Mouse (Mus musculus): ENCODE measurements around the gene Afap1l2. TPM values are rescaled to one million over a fixed set of nuclear protein-coding genes. Genes with fewer than 3 reads are reported as not detected.

Gene Afap1l2
- polyA plus RNA-seq, 1 experiment from 2014 or later, result 8.9 TPM

DNA sequence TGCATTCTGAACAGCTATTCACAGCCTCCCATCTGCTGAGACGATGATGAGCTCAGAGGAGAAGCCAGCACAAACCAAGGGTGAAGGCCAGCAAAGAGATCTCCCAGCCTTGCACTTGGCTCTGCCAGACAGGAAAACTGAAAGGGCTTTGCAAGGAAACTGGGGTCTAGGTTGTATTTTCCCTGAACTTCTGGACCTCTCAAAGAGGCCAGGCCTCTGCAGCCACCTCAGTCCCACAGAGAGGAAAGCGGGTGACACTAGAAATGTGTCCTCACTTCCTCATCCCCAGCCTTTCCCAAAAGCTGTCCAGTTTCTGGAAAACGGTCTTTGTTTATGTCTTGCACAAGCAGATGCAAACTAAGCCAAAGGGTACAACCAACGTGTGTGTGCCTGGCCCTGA lies 54.2 kb downstream of the Afap1l2 start:
- Histone ChIP-seq H3K9me3 (ENCODE audit: control insufficient read depth, low read length) (no peaks in the 10 kb centered on the region), H3K9ac (replicated peaks; ENCODE audit: low read depth, low read length) (no peak overlapping the region), H3K4me2 (ENCODE audit: low read length) (no peak overlapping the region), H3K36me3 (ENCODE audit: control insufficient read depth, insufficient read depth) (no peaks in the 10 kb centered on the region), H3K27me3 (replicated peaks; ENCODE audit: control insufficient read depth, insufficient read depth, low read length) (no peaks in the 10 kb centered on the region), H3K4me3 (replicated peaks; ENCODE audit: low read length) (no peak overlapping the region), H3K4me1 (replicated peaks; ENCODE audit: control insufficient read depth, insufficient read depth, low read length) (no peaks in the 10 kb centered on the region), H3K27ac (ENCODE audit: low read length) (no peak overlapping the region)
- ATAC-seq, result no peak
- 80% methylated on average over 4 of the region's 4 CpGs for WGBS

DNA sequence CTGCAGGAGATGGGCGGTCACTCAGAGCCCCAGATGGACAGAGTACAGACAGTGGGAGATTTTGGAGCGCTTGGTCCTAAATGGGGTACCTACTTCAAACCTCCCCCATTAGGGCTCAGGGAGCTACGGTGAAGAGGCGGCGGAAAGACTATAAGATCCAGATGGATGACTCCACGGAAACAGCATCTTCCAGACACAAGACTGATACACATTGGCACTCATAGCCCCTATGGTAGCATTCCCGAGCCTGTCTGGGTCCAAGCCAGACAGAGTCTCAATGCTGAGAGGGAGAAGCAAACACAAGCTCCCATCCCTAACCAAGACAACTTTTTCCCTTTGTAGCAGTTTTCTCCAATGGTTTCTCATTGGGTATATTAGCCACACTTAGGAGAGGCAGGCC lies 57.2 kb downstream of the Afap1l2 start:
- Histone ChIP-seq H3K9ac (replicated peaks; ENCODE audit: low read depth, low read length) (no peak overlapping the region), H3K4me2 (ENCODE audit: low read length) (no peak overlapping the region), H3K27me3 (replicated peaks; ENCODE audit: control insufficient read depth, insufficient read depth, low read length) (no peaks in the 10 kb centered on the region), H3K36me3 (ENCODE audit: control insufficient read depth, insufficient read depth) (no peaks in the 10 kb centered on the region), H3K4me1 (replicated peaks; ENCODE audit: control insufficient read depth, insufficient read depth, low read length) (no peaks in the 10 kb centered on the region), H3K4me3 (replicated peaks; ENCODE audit: low read length) (no peak overlapping the region), H3K9me3 (ENCODE audit: control insufficient read depth, low read length) (no peaks in the 10 kb centered on the region), H3K27ac (ENCODE audit: low read length) (no peak overlapping the region)
- WGBS, result 70% methylated on average over 7 of the region's 7 CpGs
- no peak for ATAC-seq

DNA sequence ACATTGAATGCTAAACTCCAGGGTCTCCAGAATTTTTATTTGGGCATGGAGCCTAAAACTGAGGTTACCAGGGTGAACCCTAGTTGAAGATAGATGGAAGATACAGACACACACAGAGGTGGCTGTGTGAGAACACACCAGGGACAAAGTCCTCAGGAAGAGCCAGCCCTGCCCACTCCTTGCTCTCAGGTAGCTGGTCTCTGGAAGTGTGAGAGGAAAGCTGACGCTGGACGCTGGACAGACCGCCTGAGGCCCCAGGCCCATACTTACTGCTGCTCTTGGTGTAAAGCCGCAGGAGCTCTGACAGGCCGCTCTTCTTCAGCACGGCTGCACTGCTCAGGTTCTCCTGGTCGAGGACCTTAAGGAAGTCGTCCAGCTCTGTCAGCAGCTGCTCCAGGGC lies 58.2 kb downstream of the Afap1l2 start:
- Histone ChIP-seq H3K9ac (replicated peaks; ENCODE audit: low read depth, low read length) (no peak overlapping the region), H3K27ac (ENCODE audit: low read length) (no peak overlapping the region), H3K4me1 (replicated peaks; ENCODE audit: control insufficient read depth, insufficient read depth, low read length) (no peaks in the 10 kb centered on the region), H3K27me3 (replicated peaks; ENCODE audit: control insufficient read depth, insufficient read depth, low read length) (no peaks in the 10 kb centered on the region), H3K4me3 (replicated peaks; ENCODE audit: low read length) (no peak overlapping the region), H3K9me3 (ENCODE audit: control insufficient read depth, low read length) (no peaks in the 10 kb centered on the region), H3K4me2 (ENCODE audit: low read length) (no peak overlapping the region), H3K36me3 (ENCODE audit: control insufficient read depth, insufficient read depth) (no peaks in the 10 kb centered on the region)
- no peak for ATAC-seq
- WGBS, result 83% methylated on average over 8 of the region's 8 CpGs

DNA sequence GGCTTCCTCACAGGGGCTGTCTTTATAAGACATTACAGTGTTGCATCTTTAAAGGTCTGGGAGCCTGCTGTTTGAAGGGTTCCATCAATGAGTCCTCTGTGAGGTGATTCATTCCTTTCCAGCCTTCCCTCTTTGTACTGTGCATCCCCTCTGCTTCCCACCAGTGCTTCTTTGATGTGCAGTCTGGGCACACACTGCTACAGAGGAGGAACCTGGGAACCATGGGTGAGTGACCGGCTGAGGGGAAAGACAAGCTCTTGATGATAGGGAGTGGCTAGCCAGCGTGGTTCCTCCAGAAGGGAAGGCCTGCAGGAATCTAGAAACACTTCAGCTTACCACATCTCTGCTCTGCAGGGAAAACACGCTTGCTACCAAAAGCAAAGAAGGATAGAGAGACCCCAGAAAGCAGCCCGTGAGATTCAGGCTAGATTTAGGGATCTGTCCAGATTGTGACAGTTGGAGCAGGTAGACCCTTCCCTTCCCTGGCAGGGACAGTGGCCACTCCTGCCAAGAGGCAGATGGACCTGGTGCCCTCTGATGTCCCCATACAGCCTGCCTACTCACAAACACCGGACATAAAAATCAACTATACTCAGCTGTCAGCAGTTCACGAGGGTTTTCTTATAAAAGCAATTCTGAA lies 59.9 kb downstream of the Afap1l2 start:
- no peak overlapping the region for H3K4me3 ChIP-seq (replicated peaks; ENCODE audit: low read length)
- H3K4me2 ChIP-seq (ENCODE audit: low read length), result no peak overlapping the region
- H3K36me3 ChIP-seq (ENCODE audit: control insufficient read depth, insufficient read depth), result no peaks in the 10 kb centered on the region
- H3K4me1 ChIP-seq (replicated peaks; ENCODE audit: control insufficient read depth, insufficient read depth, low read length), result no peaks in the 10 kb centered on the region
- H3K27me3 ChIP-seq (replicated peaks; ENCODE audit: control insufficient read depth, insufficient read depth, low read length), result no peaks in the 10 kb centered on the region
- WGBS, result 70% methylated on average over 6 of the region's 6 CpGs
- no peak for ATAC-seq
- H3K9me3 ChIP-seq (ENCODE audit: control insufficient read depth, low read length), result no peaks in the 10 kb centered on the region
- no peak overlapping the region for H3K9ac ChIP-seq (replicated peaks; ENCODE audit: low read depth, low read length)
- no peak overlapping the region for H3K27ac ChIP-seq (ENCODE audit: low read length)

DNA sequence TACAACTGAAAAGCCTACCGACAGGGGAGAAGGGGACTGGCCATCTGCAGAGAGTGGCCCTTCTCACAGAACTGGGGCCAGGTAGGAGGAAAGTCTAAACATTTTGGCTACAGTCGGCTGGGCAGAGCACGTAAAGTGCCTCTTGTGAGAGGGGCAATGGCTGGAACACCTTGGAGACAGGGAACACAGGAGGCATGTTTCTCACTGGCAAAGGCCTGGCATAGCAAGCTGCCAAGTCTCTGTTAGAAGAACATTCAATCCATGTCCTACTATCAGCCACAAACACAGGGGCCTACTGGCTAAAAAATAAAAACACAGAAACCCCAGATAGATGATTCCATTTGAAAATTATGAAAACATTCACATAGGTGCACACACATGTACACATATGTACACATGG lies 61.3 kb downstream of the Afap1l2 start:
- no peak overlapping the region for H3K4me3 ChIP-seq (replicated peaks; ENCODE audit: low read length)
- H3K4me2 ChIP-seq (ENCODE audit: low read length), result no peak overlapping the region
- no peak overlapping the region for H3K9ac ChIP-seq (replicated peaks; ENCODE audit: low read depth, low read length)
- no peak overlapping the region for H3K27ac ChIP-seq (ENCODE audit: low read length)
- H3K27me3 ChIP-seq (replicated peaks; ENCODE audit: control insufficient read depth, insufficient read depth, low read length), result no peaks in the 10 kb centered on the region
- no peaks in the 10 kb centered on the region for H3K4me1 ChIP-seq (replicated peaks; ENCODE audit: control insufficient read depth, insufficient read depth, low read length)
- no peak for ATAC-seq
- 91% methylated on average over 3 of the region's 3 CpGs for WGBS
- no peaks in the 10 kb centered on the region for H3K36me3 ChIP-seq (ENCODE audit: control insufficient read depth, insufficient read depth)
- H3K9me3 ChIP-seq (ENCODE audit: control insufficient read depth, low read length), result no peaks in the 10 kb centered on the region

DNA sequence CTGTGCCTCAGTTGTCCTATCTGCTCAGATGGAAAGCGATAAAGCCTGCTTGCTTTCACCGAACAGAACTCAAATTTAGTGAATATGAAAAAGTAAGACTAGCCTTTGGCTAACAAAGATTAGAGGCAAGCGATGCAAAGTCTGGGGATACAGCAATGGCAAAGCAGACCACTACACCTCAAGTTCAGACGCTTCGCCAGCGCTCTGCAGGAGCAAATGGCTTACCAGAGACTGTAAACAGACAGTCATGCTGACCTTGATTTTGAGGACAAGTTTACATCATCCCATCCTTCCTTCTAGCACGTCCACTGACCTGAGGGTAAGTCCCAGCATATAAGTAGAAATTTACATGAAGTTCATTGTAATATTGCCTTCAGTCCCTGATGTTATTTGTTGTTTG lies 61.8 kb downstream of the Afap1l2 start:
- Histone ChIP-seq H3K36me3 (ENCODE audit: control insufficient read depth, insufficient read depth) (no peaks in the 10 kb centered on the region), H3K4me3 (replicated peaks; ENCODE audit: low read length) (no peak overlapping the region), H3K4me1 (replicated peaks; ENCODE audit: control insufficient read depth, insufficient read depth, low read length) (no peaks in the 10 kb centered on the region), H3K9ac (replicated peaks; ENCODE audit: low read depth, low read length) (no peak overlapping the region), H3K27me3 (replicated peaks; ENCODE audit: control insufficient read depth, insufficient read depth, low read length) (no peaks in the 10 kb centered on the region), H3K27ac (ENCODE audit: low read length) (no peak overlapping the region), H3K9me3 (ENCODE audit: control insufficient read depth, low read length) (no peaks in the 10 kb centered on the region), H3K4me2 (ENCODE audit: low read length) (no peak overlapping the region)
- WGBS, result 95% methylated on average over 7 of the region's 7 CpGs
- no peak for ATAC-seq

DNA sequence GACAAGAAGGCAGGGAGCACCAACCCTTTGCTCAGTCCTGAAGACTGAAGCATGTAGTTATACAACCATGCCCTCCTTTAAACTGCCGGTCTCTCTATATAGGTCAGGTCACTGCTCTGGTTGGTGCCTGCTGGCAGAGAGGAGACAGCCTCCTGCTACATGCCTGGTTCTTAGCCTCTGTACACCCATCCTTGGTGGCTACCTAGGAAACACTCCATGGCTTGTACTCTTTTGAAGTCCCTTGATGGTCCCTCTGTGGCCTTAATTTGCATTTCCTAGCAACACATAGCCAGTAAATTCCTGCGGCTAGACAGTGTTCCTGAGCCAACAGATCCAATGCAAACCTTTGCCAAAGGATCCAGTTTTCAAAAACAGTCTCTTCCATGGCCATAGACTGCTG lies 62.4 kb downstream of the Afap1l2 start:
- 78% methylated on average over 2 of the region's 2 CpGs for WGBS
- Histone ChIP-seq H3K36me3 (ENCODE audit: control insufficient read depth, insufficient read depth) (no peaks in the 10 kb centered on the region), H3K4me2 (ENCODE audit: low read length) (no peak overlapping the region), H3K27ac (ENCODE audit: low read length) (no peak overlapping the region), H3K9me3 (ENCODE audit: control insufficient read depth, low read length) (no peaks in the 10 kb centered on the region), H3K9ac (replicated peaks; ENCODE audit: low read depth, low read length) (no peak overlapping the region), H3K27me3 (replicated peaks; ENCODE audit: control insufficient read depth, insufficient read depth, low read length) (no peaks in the 10 kb centered on the region), H3K4me1 (replicated peaks; ENCODE audit: control insufficient read depth, insufficient read depth, low read length) (no peaks in the 10 kb centered on the region), H3K4me3 (replicated peaks; ENCODE audit: low read length) (no peak overlapping the region)
- no peak for ATAC-seq

DNA sequence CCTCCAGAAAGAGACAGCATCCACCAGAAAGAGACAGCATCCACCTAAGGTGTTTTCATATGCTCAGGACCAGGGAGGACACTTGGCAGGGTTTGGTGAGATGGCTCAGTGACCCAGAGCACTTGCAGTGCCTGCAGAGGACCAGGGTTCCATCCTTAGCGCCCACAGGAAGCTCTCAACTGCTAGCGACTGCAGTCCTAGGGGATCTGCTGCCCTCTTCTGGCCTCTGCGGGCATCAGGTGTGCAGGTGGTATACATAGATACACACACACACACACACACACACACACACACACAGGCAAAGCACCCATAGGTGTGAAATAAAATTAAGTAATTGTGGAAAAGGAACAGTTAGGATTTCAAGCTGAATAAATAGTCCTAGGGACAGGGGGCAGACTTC lies 63.2 kb downstream of the Afap1l2 start:
- no peaks in the 10 kb centered on the region for H3K36me3 ChIP-seq (ENCODE audit: control insufficient read depth, insufficient read depth)
- no peak overlapping the region for H3K27ac ChIP-seq (ENCODE audit: low read length)
- H3K4me2 ChIP-seq (ENCODE audit: low read length), result no peak overlapping the region
- H3K9ac ChIP-seq (replicated peaks; ENCODE audit: low read depth, low read length), result no peak overlapping the region
- 97% methylated on average over 3 of the region's 3 CpGs for WGBS
- H3K4me1 ChIP-seq (replicated peaks; ENCODE audit: control insufficient read depth, insufficient read depth, low read length), result no peaks in the 10 kb centered on the region
- no peaks in the 10 kb centered on the region for H3K9me3 ChIP-seq (ENCODE audit: control insufficient read depth, low read length)
- H3K4me3 ChIP-seq (replicated peaks; ENCODE audit: low read length), result no peak overlapping the region
- H3K27me3 ChIP-seq (replicated peaks; ENCODE audit: control insufficient read depth, insufficient read depth, low read length), result no peaks in the 10 kb centered on the region
- no peak for ATAC-seq

DNA sequence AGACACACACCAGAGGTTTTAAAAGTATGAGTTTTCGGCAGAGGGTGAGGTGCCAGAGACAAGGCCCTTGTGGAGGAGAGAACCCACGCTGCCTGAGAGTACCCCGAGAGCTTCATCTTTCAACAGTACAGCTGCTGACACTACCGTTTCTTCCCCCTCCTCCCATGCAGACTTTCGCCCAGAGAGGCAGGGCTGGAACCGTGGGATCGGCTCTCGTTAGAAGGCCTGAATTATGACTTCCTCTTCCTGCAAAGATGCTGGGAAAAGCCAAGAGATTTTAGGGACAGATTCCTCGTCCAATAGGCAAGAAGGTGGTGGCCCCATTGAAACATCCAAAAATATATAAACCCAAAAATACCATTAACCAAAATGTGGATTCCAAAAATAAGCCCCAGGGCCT lies 63.8 kb downstream of the Afap1l2 start:
- H3K27ac ChIP-seq (ENCODE audit: low read length), result no peak overlapping the region
- H3K9me3 ChIP-seq (ENCODE audit: control insufficient read depth, low read length), result no peaks in the 10 kb centered on the region
- no peaks in the 10 kb centered on the region for H3K36me3 ChIP-seq (ENCODE audit: control insufficient read depth, insufficient read depth)
- no peak for ATAC-seq
- no peak overlapping the region for H3K4me3 ChIP-seq (replicated peaks; ENCODE audit: low read length)
- H3K4me1 ChIP-seq (replicated peaks; ENCODE audit: control insufficient read depth, insufficient read depth, low read length), result no peaks in the 10 kb centered on the region
- H3K4me2 ChIP-seq (ENCODE audit: low read length), result no peak overlapping the region
- WGBS, result 81% methylated on average over 9 of the region's 9 CpGs
- H3K9ac ChIP-seq (replicated peaks; ENCODE audit: low read depth, low read length), result no peak overlapping the region
- no peaks in the 10 kb centered on the region for H3K27me3 ChIP-seq (replicated peaks; ENCODE audit: control insufficient read depth, insufficient read depth, low read length)

DNA sequence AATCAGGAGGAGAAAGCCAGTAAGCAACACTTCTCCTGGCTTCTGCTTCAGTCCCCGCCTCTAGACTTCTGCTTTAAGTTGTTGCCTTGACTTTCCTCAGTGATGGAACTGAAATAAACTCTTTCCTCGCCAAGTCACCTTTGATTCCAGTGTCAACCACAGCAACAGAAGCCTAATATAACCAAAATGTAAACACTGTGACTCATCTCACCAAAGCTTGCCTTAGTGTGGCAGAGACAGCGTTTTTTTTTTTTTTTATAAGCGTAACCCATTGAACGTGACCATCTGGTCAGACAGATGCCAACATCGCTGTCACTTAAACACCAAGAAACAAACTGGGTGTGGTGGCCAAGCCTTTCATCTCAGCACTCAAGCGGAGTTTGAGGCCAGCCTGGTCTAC lies 65.8 kb downstream of the Afap1l2 start:
- Histone ChIP-seq H3K9ac (replicated peaks; ENCODE audit: low read depth, low read length) (no peak overlapping the region), H3K27me3 (replicated peaks; ENCODE audit: control insufficient read depth, insufficient read depth, low read length) (no peaks in the 10 kb centered on the region), H3K36me3 (ENCODE audit: control insufficient read depth, insufficient read depth) (no peaks in the 10 kb centered on the region), H3K4me1 (replicated peaks; ENCODE audit: control insufficient read depth, insufficient read depth, low read length) (no peaks in the 10 kb centered on the region), H3K27ac (ENCODE audit: low read length) (no peak overlapping the region), H3K4me2 (ENCODE audit: low read length) (no peak overlapping the region), H3K4me3 (replicated peaks; ENCODE audit: low read length) (no peak overlapping the region), H3K9me3 (ENCODE audit: control insufficient read depth, low read length) (no peaks in the 10 kb centered on the region)
- 87% methylated on average over 7 of the region's 7 CpGs for WGBS
- no peak for ATAC-seq
